Mouse (Mus musculus): ENCODE data around the gene Hpca.

- TF ChIP-seq CTCF (IDR thresholded peaks at IDR 0.05; ENCODE audit: extremely low read depth, insufficient read depth, insufficient read length, insufficient replicate concordance) (no peak), POLR2A (IDR thresholded peaks at IDR 0.05; ENCODE audit: low read depth, low read length) (no peak)
Observed at GRCm38 (mm10) chr4:129145943-129146342, 24.1 kb upstream of the Hpca start.

Data from spleen, adult 2 months (tissue).